Mouse (Mus musculus): ENCODE data around the gene Zpbp2.

Gene Zpbp2

GRCm38 (mm10) chr11:98550975-98551828, at the start of gene Zpbp2:
Gene Zpbp2, plus strand, starts transcription at chr11:98551097.
- peak; percentile 96 for DNase-seq (ENCODE audit: low read depth, low spot score)

- no peak for DNase-seq (ENCODE audit: low read depth, low spot score)
These were observed 46.0 kb upstream of the Zpbp2 start for GRCm38 (mm10) chr11:98504926-98505325.

DNA sequence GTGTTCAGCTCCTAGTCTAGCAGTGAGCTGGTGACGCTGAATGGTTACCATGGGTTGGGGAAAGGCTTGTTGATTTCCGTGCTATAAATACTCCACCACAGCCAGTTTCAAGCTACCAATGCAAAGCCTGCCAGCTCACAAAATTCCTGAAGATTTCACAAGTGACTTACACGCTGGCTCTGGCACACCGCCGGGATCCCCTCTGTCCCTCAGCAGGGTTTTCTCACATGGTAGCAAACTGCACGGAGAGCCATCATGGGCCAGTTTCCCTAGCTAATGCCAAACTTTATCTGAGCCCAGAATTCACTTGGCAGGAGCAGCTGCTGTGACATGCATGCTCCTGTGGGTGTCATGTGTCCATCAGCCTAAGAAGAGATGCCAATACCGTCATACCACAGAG, 41.5 kb upstream of the Zpbp2 start:
- DNase-seq (ENCODE audit: low read depth, low spot score) = no peak

- DNase-seq (ENCODE audit: low read depth, low spot score) = no peak
These were observed 40.8 kb upstream of the Zpbp2 start for GRCm38 (mm10) chr11:98510125-98510524.

GRCm38 (mm10) chr11:98512881-98513280, 38.0 kb upstream of the Zpbp2 start:
- no peak for DNase-seq (ENCODE audit: low read depth, low spot score)

DNA sequence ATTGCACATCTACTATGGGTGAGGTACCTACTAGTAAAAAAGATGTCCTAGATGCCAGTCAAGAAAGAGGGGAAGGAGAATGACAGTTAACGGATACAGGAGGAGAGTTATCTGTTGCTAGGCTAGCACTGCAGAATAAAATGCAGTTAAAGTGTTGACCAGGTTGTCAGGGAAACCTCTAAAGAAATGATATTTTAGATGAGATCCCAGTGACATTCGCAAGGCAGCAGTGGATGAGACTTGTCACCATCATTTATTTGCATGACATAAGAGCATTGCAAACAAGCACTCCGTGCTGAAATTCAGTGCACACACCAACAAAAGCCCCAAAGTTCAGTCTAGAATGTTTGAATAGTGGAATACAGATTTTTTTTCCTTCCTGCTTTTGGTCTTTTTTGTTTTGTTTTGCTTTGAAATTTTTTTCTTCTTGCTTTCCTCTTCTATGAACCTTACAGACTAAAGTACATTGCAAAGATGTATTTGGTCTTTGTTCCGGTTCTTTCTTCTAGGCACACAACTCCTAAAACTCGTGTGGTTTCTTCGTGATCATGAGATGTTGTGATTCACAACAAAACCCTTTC, 37.5 kb upstream of the Zpbp2 start:
- DNase-seq (ENCODE audit: low read depth, low spot score) = no peak

DNA sequence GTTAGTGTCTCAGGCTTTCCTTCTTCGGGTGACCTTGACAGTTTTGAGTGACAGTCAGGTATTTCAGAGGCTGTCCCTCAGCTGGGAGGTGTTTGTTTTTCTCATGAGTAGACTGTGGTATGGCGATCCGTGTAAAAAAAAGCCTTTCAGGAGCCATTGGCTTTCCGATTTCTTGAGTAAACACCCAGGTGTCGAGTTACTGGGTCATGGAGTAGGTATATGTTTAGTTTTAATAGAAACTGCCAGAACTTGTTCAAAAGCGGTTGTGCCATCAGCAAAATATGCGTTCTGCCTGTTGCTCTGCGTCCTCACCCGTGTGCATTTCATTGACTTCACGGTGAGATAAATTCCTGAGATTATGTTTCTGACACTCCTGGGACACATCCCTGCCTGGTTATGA, 30.4 kb upstream of the Zpbp2 start:
- no peak for DNase-seq (ENCODE audit: low read depth, low spot score)

- DNase-seq (ENCODE audit: low read depth, low spot score) = no peak
These were observed 25.8 kb upstream of the Zpbp2 start for GRCm38 (mm10) chr11:98525140-98525539.

DNA sequence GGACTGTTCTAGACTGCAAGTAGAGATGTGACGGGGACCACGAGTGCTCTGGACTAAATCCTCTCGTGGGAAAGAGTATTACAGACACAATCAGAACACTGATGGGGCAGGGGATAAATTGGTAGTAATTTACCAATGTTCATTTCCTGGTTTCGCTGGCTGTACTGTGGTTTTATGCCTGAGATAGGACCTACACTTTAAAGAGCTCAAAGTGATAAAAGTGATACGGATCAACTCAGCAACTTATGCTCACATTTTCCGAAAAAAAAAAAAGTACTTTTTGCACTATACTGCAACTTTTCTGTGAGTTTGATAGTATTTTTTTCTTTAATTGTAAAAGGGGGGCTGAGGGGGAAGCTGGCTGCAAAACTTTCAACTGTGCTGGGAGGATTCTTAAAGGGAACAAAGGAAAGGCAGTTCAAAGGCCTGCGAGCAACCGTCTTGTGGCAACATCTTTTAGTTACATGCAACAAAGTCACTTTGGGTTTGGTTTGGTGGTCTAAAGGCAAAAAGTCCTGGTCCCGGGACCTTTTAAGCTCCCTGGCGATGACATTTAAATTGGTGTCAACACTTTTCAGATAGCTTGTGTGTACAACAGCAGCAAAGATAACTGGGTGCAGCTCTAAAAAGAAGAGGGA, 24.0 kb upstream of the Zpbp2 start:
- no peak for DNase-seq (ENCODE audit: low read depth, low spot score)

GRCm38 (mm10) chr11:98537480-98538034, 13.3 kb upstream of the Zpbp2 start:
- DNase-seq (ENCODE audit: low read depth, low spot score) = no peak

- DNase-seq (ENCODE audit: low read depth, low spot score) = peak; percentile 45
These were observed 10.6 kb upstream of the Zpbp2 start for GRCm38 (mm10) chr11:98540319-98540718.

- DNase-seq (ENCODE audit: low read depth, low spot score) = no peak
These were observed 8.3 kb upstream of the Zpbp2 start for GRCm38 (mm10) chr11:98542553-98542952.

DNA sequence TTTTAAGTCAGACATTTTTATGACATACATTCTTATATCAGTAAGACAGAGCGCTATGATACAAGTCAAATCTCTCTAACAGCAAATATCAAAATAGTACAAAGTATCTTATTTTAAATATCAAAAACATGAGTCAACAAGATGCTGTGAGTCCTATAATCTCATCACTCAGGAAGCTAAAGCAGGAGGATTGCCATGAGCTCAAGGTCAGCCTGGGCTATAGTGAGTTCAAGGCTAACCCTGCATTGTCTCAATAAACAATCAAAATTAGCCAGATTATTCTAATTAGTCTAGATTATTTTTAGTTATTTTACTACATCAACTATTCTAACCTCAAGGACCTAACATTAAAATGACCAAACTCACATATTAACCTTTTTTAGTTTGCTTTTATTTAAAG, 7.5 kb upstream of the Zpbp2 start:
- DNase-seq (ENCODE audit: low read depth, low spot score) = no peak

- no peak for DNase-seq (ENCODE audit: low read depth, low spot score)
These were observed 5.8 kb upstream of the Zpbp2 start for GRCm38 (mm10) chr11:98544890-98545677.

- DNase-seq (ENCODE audit: low read depth, low spot score) = peak; percentile 73
These were observed 5.1 kb upstream of the Zpbp2 start, which contains the start of gene Ikzf3 for GRCm38 (mm10) chr11:98545711-98546231. Gene Ikzf3, minus strand, starts transcription at chr11:98546031.

GRCm38 (mm10) chr11:98546529-98547307, 4.2 kb upstream of the Zpbp2 start:
- no peak for DNase-seq (ENCODE audit: low read depth, low spot score)

GRCm38 (mm10) chr11:98547308-98547693, 3.6 kb upstream of the Zpbp2 start:
- no peak for DNase-seq (ENCODE audit: low read depth, low spot score)

DNA sequence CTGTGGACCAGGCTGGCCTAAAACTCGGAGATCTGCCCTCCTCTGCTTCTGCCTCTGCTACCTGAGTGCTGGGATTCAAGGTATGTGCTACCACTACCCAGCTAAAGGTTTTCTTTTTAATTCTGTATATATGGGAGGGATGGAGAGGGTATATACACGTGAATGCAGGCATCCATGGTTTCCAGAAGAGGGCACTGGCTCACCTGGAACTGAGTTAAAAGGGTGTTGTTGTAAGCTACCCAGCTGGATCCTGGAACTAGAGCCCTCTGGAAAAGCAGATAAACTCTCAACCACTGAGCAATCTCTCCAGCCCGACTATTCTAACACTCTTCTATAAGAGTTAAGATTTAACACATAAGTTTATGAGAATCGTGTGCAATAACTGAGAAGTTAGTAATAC, 1.5 kb upstream of the Zpbp2 start:
- no peak for DNase-seq (ENCODE audit: low read depth, low spot score)

DNA sequence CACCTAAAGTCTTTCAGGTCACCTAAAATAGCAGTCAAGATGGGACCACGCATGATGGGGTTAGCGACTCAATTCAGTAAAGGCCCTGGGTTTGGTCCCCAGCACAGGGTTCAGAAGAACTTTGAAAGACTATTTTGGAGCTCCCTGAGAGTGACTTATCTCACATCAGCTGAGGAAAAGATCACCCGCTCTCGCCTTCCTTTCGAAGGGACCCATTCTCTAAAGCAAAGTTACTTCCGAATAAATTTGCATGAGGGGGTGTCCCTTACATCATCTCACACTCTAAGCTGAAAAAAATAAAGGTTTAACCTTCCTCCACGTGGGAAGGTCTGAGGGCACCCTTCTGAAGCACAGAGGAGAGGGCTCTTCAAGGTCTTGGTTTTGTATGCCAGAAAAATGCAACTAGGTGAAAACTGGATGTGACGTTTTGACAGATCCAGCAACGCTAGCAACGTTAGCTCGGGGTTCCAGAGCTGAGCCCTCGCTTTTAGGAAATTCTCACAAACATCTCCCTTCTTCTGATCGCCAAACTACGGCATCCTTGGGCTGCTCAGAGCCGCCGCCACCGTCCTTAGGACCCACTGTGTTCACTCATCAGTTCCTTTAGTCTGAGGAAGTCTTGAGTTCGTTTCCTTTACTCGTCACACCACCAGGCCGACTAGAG, 454 bp upstream of the Zpbp2 start:
- DNase-seq (ENCODE audit: low read depth, low spot score) = no peak

DNA sequence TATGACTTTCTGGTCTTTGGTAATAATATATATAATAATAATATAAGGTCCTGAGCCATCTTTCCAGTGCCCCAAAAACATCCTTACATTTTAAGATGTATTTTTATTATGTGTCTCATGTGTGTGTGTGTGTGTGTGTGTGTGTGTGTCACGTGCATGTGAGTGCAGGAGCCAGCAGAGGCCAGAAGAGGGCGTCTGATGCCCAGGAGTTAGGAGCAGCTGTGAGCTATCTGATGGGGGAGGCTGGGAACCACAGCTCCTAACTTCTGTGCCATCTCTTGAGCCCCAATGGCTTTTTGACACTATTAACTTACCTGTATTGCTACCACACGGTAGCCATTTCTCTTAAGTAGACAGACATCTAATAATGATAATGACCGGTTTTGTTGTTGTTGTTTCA, 3.1 kb downstream of the Zpbp2 start:
- DNase-seq (ENCODE audit: low read depth, low spot score) = peak; percentile 68

All from ZHBTc4 (cell line).